Mouse (Mus musculus) frontal cortex, postnatal 14 days (tissue): ENCODE results near the gene Tnfrsf1a.

ENCODE experiments used
- DNase-seq, 2 experiments: peaks; one replicate each; pipeline ENCODE4 v3.0.0; 2022; ENCODE audit warnings: low spot score in 2 of 2

Tnfrsf1a gene

DNA sequence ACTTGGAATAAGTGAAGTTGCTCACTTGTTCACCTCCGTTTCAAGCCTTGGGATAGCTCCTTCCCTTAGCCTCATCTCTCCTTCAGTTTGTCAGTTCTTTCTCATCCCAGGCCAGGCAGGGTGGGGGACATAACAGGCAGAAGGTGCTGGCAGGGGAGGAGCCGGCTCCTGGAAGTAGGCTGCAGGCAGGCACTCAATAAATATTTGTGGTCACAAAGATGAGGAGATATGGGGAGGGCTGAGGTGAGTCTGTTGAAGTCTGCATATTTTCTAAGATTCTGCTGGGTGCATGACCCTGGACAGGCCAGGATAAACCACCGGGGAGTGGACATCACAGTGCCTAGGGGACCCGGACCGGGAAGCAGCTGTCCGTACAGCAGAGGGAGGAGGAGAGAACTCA is 25.6 kb upstream of the Tnfrsf1a start:
- no peak for DNase-seq

- DNase-seq: no peak
Measured at GRCm38 (mm10) chr6:125325337-125325736, 23.8 kb upstream of the Tnfrsf1a start.

- no peak for DNase-seq
Measured at GRCm38 (mm10) chr6:125328243-125328642, 20.9 kb upstream of the Tnfrsf1a start.

DNA sequence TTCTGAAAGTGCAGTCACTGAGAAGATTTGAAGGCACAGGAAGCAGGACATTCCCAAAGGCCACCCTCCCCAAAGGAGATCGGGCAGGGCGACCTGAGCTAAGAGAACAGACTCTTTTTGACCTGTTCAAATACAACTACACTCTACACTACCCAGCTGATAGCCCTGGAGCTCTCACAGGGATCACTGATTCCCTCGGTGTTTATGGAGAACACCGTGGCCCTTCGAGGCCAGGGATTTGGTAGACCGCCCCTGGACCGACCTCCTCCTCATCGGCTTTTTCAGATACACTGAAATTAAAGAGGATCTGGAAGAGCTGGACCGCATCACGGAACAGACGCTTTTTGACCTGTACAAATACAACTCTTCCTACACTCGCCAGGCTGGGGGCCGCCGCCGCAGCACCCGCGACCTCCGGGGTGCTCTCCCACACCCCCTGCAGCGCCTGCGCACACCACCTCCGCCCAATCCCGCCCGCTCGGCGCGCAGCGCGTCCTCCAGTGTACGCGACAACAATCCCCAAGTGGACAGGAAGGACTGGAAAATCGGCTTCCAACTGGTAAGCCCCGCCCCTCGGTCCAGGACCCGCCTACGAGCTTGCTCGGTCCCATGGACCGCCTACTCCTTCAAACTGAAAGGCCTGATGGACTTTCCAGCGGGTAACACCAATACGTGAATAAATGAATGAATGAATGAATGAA is 18.4 kb upstream of the Tnfrsf1a start:
- peak; percentile 46 to 63 for DNase-seq

DNA sequence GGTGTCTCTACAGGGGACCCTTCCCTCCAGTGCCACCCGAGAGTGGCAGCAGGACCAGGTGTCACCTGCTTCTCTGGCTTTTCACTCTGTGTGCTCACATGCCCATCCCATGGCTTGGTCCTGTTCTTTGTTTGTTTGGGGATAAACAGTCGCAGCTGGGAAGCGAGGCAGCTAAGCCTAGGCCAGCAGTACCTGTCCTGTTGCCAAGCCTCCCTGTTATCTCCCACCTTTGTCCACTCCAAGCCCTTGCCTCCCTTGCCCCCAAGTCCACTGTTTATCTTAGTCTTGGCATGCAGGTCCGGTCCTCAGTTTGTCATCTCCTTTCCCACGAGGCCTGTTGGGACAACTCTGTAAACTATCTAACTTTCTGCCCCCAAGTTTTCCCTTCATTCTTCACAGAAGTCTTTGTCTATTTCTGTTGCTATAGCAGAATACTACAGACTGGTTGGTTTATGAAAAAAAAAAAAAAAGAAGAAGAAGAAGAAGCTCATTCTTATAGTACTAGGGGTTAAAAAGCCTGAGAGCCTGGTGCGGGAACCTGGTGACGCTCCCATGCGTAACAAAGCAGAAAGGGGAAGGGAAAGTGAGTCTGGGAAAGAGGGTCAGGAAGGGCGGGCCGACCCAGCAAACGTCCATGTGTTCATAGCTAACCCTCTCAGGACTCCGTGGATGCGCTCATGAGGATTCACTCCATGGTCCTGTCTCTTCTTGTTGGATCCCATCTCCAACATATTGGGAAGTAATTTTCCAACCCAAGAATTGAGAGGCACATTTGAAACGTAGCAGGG is 15.9 kb upstream of the Tnfrsf1a start:
- DNase-seq: no peak

DNA sequence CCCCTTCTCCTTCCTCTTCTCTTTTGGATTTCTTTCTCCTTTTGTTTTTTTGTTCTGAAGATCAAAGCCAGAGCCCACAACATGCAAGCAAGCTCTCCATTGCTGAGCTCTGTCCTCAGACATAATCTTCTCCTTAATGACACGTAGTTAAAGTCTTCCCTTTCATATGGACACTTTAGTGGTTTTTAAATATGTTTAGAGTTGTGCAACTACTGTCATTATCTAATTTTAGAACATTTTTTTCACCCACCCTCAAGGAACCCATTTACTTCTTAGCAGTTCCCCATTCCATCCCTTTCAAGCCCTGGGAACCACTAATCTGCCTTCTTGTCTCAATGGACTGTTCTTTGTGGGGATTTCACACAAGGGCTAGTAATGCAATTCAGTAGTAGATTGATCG is 14.8 kb upstream of the Tnfrsf1a start:
- no peak for DNase-seq

- no peak for DNase-seq
Measured at GRCm38 (mm10) chr6:125338791-125339660, 10.1 kb upstream of the Tnfrsf1a start.

- no peak for DNase-seq
Measured at GRCm38 (mm10) chr6:125340244-125340643, 8.9 kb upstream of the Tnfrsf1a start.

GRCm38 (mm10) chr6:125342198-125342597 is 7.0 kb upstream of the Tnfrsf1a start:
- DNase-seq: no peak

GRCm38 (mm10) chr6:125344084-125344483 is 5.1 kb upstream of the Tnfrsf1a start:
- no peak for DNase-seq

- no peak for DNase-seq
Measured at GRCm38 (mm10) chr6:125344866-125345265, 4.3 kb upstream of the Tnfrsf1a start.

DNA sequence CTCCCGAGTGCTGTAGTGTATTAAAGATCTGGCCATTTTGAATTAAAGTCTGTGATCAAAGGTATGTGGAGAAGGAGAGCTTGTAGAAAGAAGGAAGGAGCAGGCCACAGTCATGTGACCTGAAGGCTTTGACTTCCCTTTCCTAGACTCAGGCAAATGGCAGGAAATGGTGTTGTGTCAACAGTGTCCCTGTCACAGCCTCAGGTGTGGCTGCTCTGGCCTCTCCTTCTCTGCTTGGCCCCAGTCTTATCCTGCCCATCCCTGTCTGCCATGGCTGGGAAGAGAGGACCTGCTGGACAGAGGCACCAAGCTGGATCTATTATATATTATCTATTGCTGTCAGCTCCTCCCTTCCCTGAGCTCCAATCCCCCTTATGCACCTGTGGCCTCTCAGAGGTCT is 3.5 kb upstream of the Tnfrsf1a start:
- no peak for DNase-seq

- DNase-seq: no peak
Measured at GRCm38 (mm10) chr6:125346029-125346428, 3.1 kb upstream of the Tnfrsf1a start.

GRCm38 (mm10) chr6:125349575-125350230 is 541 bp downstream of the Tnfrsf1a start:
- DNase-seq: no peak

GRCm38 (mm10) chr6:125350231-125350994 is 1.3 kb downstream of the Tnfrsf1a start:
- DNase-seq: no peak

DNA sequence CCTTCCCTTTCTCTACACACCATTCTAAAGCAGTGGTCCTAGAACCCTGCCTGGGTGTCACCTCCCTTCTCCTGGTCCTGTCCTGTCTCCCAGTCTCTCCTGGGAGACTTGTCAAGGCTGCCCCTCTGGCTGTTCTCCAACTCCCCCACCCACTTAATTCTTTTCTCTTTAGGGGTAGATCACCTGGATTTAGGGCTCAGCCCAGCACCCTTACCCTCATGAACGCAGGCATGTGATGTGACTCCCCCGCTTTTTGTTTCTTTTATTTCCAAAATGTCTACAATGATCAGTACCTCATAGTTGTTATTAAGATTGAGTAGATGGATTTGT is 1.8 kb downstream of the Tnfrsf1a start:
- no peak for DNase-seq

GRCm38 (mm10) chr6:125351368-125352045 is 2.3 kb downstream of the Tnfrsf1a start:
- no peak for DNase-seq

- DNase-seq: no peak
Measured at GRCm38 (mm10) chr6:125352046-125352384, 2.9 kb downstream of the Tnfrsf1a start.

GRCm38 (mm10) chr6:125352811-125353210 is 3.6 kb downstream of the Tnfrsf1a start:
- no peak for DNase-seq

GRCm38 (mm10) chr6:125353221-125353620 is 4.1 kb downstream of the Tnfrsf1a start:
- DNase-seq: no peak

DNA sequence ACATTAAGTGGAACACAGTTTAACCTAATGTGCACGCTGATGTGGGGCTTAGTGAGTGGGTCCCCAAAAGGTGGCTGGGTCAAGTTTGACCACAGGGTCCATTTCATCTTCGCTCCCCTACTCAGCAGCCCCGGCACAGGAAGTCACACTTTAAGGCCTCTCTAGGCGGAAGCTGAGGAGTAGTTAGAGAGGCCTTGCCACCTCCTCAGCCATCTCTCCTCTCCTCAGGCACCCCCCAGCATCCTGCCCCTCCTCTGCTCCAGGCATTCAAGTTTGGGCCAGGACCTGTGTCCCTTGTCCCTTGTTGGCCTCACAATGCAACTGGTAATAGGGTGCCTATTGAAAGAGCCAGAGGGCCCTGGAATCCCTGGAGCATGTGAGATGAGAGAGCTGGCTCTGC is 4.5 kb downstream of the Tnfrsf1a start:
- DNase-seq: no peak
